Mouse (Mus musculus): ENCODE measurements at regions not wholly inside any gene's neighbourhood (a gene's known extent, or its start where the extent isn't known, plus 50 kb on each side); places are given as distances from the start of the nearest gene placed in this dataset.

GRCm38 (mm10) chr13:31223016-31223415 lies 249.0 kb downstream of the Gm5447 start:
- no peak for DNase-seq (ENCODE audit: low spot score in 2 of 2)

DNA sequence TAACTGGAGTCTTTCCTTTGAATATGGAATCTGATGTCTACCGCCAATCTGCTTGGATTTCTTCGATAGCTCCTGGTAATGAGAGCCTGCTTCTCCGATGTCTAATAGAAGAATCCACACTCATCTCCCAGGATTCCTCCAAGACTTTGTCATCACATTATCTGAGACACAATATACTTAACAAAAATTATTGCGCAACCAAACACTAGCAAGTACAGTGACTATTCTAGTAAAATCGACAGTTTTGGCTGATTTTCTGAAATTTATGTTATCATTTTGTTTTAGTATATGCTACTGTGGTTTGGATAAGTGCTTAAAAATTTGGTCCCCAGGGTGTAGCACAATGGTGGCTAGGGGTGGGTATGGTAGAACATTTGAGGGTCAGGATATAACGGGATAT lies 266.5 kb downstream of the Gm5447 start:
- no peak for DNase-seq (ENCODE audit: low spot score in 2 of 2)

GRCm38 (mm10) chr13:31248996-31249395 lies 275.0 kb downstream of the Gm5447 start:
- no peak for DNase-seq (ENCODE audit: low spot score in 2 of 2)

DNA sequence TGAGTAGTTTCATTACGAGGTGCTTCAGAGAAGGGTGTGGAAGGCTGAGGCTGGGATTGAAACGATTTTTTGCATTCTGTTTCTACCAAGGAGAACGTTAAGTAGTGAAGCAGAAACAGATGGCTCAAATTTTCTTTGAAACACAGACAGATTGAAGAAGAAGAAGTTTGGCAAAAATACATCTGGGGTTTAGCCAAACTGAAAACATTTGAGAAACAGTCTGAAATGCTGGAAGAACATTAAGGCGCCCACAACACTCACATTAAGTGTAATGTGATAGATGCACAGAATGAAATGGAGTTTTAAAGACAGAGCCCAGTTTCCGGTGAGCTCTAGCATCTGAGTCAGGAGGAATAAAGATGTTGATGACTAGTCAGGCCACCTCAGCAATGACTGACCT lies 275.5 kb downstream of the Gm5447 start:
- DNase-seq (ENCODE audit: low spot score in 2 of 2) = peak in 1 of 2 experiments; percentile 19

DNA sequence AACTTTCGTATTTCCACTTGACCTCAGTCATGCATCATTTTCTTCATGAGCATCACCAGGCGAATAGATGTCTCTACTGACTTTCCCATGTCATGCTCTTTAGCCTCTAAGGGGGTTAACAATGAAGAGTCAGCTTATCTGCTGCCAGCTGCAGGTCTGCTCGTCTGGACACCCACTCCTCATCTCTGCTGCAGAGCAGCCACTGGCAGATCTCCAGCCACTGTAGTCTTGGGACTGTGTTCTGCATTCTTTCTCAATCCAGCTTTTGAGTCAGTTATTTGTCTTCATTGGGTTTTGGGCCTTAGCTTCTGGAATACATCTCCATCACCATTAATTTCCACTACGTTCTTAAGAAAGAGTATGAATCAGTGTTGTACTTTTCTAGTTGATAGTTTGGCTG lies 280.0 kb downstream of the Gm5447 start:
- no peak for DNase-seq (ENCODE audit: low spot score in 2 of 2)

- no peak for DNase-seq (ENCODE audit: low spot score in 2 of 2)
Measured at GRCm38 (mm10) chr13:31254744-31255143, 280.7 kb downstream of the Gm5447 start.

GRCm38 (mm10) chr13:31255506-31255905 lies 281.5 kb downstream of the Gm5447 start:
- no peak for DNase-seq (ENCODE audit: low spot score in 2 of 2)

- no peak for DNase-seq (ENCODE audit: low spot score in 2 of 2)
Measured at GRCm38 (mm10) chr13:31267865-31268264, 288.1 kb upstream of the Foxq1 start.

GRCm38 (mm10) chr13:31276005-31276644 lies 279.8 kb upstream of the Foxq1 start:
- DNase-seq (ENCODE audit: low spot score in 2 of 2) = no peak

DNA sequence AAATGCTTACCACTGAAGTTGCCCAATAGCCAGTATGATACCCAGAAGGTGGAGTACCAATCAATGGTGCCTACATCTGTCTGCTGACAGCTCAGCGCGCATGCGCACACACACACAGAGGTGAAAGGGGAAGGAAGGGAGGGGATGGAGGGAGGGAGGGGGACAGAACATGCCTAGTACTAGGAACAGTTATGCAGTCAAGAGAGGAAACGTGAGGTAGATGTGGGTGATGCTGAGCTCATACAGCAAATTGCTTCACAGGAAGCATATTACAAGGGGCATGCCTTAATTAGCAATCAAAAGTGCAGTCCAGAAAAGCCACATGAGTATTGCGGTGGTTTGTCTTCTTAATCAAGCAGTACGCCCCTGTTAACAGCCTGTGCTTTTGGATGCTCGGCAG lies 265.3 kb upstream of the Foxq1 start:
- DNase-seq (ENCODE audit: low spot score in 2 of 2) = no peak

- no peak for DNase-seq (ENCODE audit: low spot score in 2 of 2)
Measured at GRCm38 (mm10) chr13:31292584-31293387, 263.1 kb upstream of the Foxq1 start.

- DNase-seq (ENCODE audit: low spot score in 2 of 2) = no peak
Measured at GRCm38 (mm10) chr13:31294011-31294410, 261.9 kb upstream of the Foxq1 start.

DNA sequence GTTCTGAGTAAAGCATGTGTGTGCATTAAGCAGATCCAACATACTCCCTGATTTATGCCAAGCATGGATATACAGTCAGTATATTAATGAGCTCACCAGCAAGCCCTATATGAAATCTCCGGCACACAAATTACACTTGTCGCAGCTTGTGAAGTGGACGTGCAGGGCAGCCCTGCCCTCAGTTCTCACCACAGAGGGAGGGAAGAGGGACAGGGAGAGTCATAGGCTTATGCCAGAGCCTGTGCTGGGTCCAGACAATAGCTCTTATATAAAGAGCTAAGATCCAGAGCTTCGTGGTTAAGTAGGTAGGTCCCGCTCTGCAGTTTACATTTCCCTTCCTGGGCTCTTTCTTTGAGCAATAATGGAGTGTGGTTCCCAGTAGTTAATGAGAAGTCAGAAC lies 252.7 kb upstream of the Foxq1 start:
- DNase-seq (ENCODE audit: low spot score in 2 of 2) = no peak

DNA sequence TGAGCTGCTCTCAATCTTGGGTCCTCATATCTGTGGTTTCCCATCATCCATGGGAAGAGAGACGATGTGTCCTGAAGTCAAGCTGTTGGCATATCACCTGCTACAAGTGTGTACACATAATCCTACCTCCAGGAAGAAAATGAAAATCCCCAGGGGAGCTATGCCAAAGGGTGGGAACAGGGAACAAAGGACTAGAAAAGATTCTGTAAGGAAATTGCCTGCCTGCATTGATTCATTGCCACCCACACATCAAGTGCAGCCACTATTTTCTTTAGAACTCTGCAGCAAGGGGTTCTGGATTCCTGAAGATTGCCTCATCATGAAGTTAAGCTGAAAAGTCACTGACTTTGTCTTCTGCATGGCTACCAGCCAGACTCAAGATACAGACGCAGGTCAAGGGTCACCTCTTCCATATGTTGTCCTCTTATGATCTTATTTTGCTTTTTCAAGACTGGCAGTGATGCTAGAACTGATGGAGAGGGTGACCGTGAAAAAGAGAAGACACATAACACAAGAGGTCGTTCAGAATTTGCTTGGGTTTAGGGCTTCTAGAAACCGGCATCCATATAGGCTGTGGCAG lies 251.6 kb upstream of the Foxq1 start:
- no peak for DNase-seq (ENCODE audit: low spot score in 2 of 2)

- no peak for DNase-seq (ENCODE audit: low spot score in 2 of 2)
Measured at GRCm38 (mm10) chr13:31309083-31309621, 246.8 kb upstream of the Foxq1 start.

- DNase-seq (ENCODE audit: low spot score in 2 of 2) = no peak
Measured at GRCm38 (mm10) chr13:31312772-31313171, 243.2 kb upstream of the Foxq1 start.

GRCm38 (mm10) chr13:31313821-31314220 lies 242.1 kb upstream of the Foxq1 start:
- DNase-seq (ENCODE audit: low spot score in 2 of 2) = no peak

GRCm38 (mm10) chr13:31317066-31317465 lies 238.9 kb upstream of the Foxq1 start:
- DNase-seq (ENCODE audit: low spot score in 2 of 2) = no peak

DNA sequence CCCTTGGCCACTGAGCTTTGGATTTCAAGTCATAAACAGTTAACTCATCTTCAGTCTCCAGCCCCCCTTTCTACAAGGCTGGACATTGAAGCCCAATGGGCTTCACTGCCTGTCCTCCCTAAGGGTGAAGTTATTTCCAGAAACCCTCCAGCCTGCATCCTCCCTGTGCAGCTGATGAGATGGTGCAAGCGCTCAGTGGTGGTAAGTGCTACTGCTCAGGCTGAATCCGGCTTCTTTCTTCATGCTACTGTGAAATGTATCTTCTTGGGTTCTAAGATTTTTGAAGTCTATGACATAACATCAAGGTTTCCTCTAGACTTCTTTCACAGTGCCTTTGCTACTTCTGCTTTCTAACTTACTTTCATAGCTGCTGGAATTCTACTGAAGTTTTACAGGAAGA lies 237.9 kb upstream of the Foxq1 start:
- DNase-seq (ENCODE audit: low spot score in 2 of 2) = no peak

GRCm38 (mm10) chr13:31321411-31321810 lies 234.5 kb upstream of the Foxq1 start:
- DNase-seq (ENCODE audit: low spot score in 2 of 2) = no peak

- DNase-seq (ENCODE audit: low spot score in 2 of 2) = no peak
Measured at GRCm38 (mm10) chr13:31326269-31326851, 229.6 kb upstream of the Foxq1 start.

- no peak for DNase-seq (ENCODE audit: low spot score in 2 of 2)
Measured at GRCm38 (mm10) chr13:31327511-31327951, 228.4 kb upstream of the Foxq1 start.
